Mouse (Mus musculus): ENCODE data around the gene Kpna3. TPM values are rescaled to one million over a fixed set of nuclear protein-coding genes. Genes with fewer than 3 reads are reported as not detected.
A peak's percentile ranks its signal among the peaks of the same experiment; 100 is the strongest.
"Not testable (repeated sequence)": the region's sequence is repeated elsewhere in the genome, so short reads cannot be mapped to it uniquely, and the experiment has no call there.

The Kpna3 gene
- polyA plus RNA-seq, 1 experiment from 2014 or later: 40.2 TPM

DNA sequence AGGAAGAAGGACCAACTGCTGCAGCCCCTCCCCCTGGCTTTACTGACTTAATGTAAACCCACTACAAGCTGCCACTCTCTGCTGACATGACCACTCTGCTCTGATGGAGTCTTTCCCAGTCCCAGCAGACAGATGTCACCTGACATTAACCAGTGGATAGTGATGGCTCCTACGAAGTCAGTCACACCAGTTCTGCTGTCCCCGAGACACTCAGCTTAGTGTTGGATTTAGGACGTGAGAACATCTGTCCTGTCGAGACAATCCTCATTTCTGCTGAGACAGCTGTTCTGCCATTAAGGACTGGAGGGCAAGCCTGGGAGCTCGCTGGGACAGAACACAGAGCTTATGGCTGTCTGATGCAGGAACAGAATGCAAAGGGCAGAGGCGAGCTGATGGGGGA is 88.9 kb downstream of the Kpna3 start:
- Histone ChIP-seq H3K27me3 (replicated peaks) (no peaks in the 10 kb centered on the region), H3K9me3 (replicated peaks) (0 out of 2 replicates have a peak, but pooled peaks cover 4% of the 10 kb centered on the region), H3K4me3 (no peak overlapping the region), H3K36me3 (peaks cover 7% of the 10 kb centered on the region; the same call in 1 of the 2 replicates), H3K9ac (no peak overlapping the region), H3K4me1 (replicated peaks) (0 out of 2 replicates have a peak, but pooled peaks cover 4% of the 10 kb centered on the region), H3K27ac (ENCODE audit: poor library complexity, severe bottlenecking) (no peak overlapping the region), H3K4me2 (no peak overlapping the region)
- 42% methylated on average over 6 of the region's 6 CpGs for WGBS
- ATAC-seq (ENCODE audit: insufficient number of reproducible peaks, low FRiP score): no peak

DNA sequence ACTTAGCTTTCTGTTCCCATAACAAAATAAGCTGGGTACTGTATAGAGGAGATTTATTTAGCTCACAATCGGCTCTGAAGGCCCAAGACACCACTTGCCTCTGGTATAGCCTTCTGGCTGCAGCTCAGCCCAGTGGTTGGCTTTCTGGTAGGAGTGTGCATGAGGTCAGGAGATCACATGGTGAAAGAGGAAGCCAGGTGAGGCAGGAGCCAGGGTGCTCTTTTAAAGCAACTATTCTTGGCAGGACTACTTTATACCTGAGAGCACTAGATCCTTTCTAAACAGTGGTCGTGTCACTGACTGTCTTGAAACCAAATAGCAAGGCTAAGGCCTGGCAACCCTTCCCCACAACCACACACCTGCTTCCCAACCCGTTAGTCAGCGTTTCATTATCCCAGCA is 89.8 kb downstream of the Kpna3 start:
- H3K9ac ChIP-seq: no peak overlapping the region
- peaks cover 3% of the 10 kb centered on the region; the same call in 1 of the 2 replicates for H3K36me3 ChIP-seq
- 0 out of 2 replicates have a peak, but pooled peaks cover 4% of the 10 kb centered on the region for H3K4me1 ChIP-seq (replicated peaks)
- no peak overlapping the region for H3K27ac ChIP-seq (ENCODE audit: poor library complexity, severe bottlenecking)
- no peak overlapping the region for H3K4me3 ChIP-seq
- 87% methylated on average over 4 of the region's 4 CpGs for WGBS
- no peak overlapping the region for H3K4me2 ChIP-seq
- H3K9me3 ChIP-seq (replicated peaks): 0 out of 2 replicates have a peak, but pooled peaks cover 4% of the 10 kb centered on the region
- H3K27me3 ChIP-seq (replicated peaks): no peaks in the 10 kb centered on the region
- no peak for ATAC-seq (ENCODE audit: insufficient number of reproducible peaks, low FRiP score)

DNA sequence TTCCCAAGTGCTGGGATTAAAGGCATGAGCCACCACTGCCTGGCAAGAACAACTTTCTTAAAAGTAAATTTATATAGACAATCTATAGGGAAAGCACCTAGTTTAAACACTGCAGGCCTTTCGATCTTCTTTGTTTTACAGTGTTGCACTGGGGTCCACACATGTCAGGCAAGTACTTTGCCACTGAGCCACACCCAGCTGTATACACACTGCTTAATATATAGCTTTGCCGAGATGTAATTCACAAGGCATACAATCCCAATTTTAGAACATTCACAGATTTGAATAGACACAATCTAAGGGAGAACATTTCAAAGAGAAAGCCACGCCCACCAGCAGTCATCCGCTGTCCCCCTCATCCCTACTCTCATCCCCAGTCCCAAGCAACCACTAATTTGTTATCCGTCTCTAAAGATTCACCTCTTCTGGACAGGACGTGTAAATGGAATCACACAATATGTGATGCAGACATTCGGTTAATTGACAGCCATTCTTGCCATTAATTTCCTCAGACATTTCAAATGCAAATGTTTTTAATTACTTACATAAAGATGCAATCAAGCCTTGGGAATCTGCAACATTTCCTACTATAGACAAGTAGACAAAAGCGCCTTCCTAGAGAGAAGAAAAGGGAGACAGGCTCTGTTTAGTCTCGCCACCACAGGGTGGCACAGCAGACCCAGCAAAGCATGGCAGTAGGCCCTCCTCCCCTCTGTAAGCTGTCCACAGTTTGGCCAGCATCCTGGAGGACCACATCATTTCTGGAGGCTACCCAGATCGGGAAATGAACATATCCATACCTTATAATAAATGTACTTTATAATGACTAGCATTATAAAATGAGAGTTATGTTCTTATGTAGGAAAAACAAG is 92.6 kb downstream of the Kpna3 start:
- no peak for ATAC-seq (ENCODE audit: insufficient number of reproducible peaks, low FRiP score)
- Histone ChIP-seq H3K9ac (no peak overlapping the region), H3K4me3 (no peak overlapping the region), H3K27me3 (replicated peaks) (no peaks in the 10 kb centered on the region), H3K36me3 (no peaks in the 10 kb centered on the region), H3K27ac (ENCODE audit: poor library complexity, severe bottlenecking) (no peak overlapping the region), H3K4me2 (no peak overlapping the region), H3K4me1 (replicated peaks) (0 out of 2 replicates have a peak, but pooled peaks cover 4% of the 10 kb centered on the region), H3K9me3 (replicated peaks) (no peaks in the 10 kb centered on the region)
- WGBS: 82% methylated on average over 10 of the region's 10 CpGs

DNA sequence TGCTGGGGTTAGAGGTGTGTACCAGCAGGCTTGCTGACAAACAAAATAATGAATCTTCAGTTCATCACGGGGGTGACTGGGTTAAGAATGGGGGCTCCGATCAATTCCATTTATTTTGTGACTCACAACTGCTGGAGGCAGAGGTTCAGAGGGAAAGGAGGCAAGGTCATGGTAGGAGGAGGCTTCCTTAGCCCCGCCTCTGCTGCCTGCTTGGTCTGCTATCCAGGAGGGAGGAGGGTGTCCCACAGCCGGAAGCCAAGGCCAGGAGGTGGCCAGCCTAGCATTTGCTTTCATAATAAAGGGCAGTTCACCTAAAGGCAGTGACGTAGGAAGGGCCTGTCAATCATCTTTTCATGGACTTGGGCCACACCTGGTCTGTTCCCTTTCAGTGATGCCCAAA is 95.1 kb downstream of the Kpna3 start:
- H3K4me3 ChIP-seq: no peak overlapping the region
- 0 out of 2 replicates have a peak, but pooled peaks cover 4% of the 10 kb centered on the region for H3K4me1 ChIP-seq (replicated peaks)
- H3K27me3 ChIP-seq (replicated peaks): no peaks in the 10 kb centered on the region
- no peak overlapping the region for H3K4me2 ChIP-seq
- WGBS: 67% methylated on average over 5 of the region's 5 CpGs
- ATAC-seq (ENCODE audit: insufficient number of reproducible peaks, low FRiP score): no peak
- no peaks in the 10 kb centered on the region for H3K9me3 ChIP-seq (replicated peaks)
- no peak overlapping the region for H3K27ac ChIP-seq (ENCODE audit: poor library complexity, severe bottlenecking)
- no peaks in the 10 kb centered on the region for H3K36me3 ChIP-seq
- no peak overlapping the region for H3K9ac ChIP-seq

DNA sequence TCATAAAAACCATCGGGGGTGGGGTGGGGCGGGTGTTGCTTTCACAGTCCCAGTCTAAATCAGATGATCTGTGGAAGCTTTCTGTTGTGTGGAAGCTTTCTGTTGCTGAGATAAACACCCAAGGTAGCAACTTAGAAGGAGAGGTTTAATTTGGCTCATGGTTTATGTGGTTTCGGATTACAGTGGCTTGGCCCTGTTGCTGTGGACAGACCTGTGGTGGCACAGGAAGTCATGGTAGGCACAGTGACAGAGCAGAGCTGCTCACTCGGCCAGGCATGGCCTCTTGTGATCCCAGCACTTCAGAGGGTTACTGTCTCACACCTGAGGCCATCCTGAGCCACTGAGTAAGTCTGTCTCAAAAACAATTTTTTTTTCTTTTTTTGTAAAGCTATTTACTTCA is 100.3 kb downstream of the Kpna3 start:
- no peak overlapping the region for H3K4me2 ChIP-seq
- no peak overlapping the region for H3K9ac ChIP-seq
- H3K4me3 ChIP-seq: no peak overlapping the region
- no peaks in the 10 kb centered on the region for H3K4me1 ChIP-seq (replicated peaks)
- 73% methylated on average over 4 of the region's 4 CpGs for WGBS
- H3K27ac ChIP-seq (ENCODE audit: poor library complexity, severe bottlenecking): no peak overlapping the region
- H3K36me3 ChIP-seq: no peaks in the 10 kb centered on the region
- 0 out of 2 replicates have a peak, but pooled peaks cover 4% of the 10 kb centered on the region for H3K9me3 ChIP-seq (replicated peaks)
- H3K27me3 ChIP-seq (replicated peaks): no peaks in the 10 kb centered on the region
- ATAC-seq (ENCODE audit: insufficient number of reproducible peaks, low FRiP score): no peak

DNA sequence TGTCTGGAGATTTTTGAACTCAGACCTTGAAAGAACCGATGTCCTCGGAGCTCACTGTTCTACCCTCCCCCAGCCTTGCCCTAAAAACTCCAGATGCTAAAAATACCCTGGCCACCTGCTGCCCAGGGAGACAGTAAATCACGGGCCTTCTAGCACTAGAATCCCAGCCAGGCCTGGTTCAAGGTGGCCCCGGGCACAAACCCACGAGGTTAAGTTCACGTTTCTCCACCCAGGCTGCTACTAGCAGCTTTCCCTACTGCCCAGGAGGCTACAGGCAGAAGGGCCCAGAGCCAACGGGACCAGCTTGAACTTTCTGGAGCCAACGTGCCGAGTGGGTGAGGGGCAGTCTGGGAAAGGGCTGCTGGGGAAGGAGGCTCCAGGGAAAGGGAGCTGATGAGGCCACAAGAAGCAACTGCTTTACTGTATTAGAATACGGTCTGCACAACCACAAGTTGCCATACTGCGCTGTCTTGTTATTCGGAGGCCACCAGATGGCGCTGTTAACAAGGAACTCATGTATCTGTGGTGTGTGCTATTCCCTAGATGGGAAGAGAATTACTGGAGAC is 108.6 kb downstream of the Kpna3 start:
- Histone ChIP-seq H3K4me2 (peak overlapping the region; percentile 60), H3K27me3 (replicated peaks) (no peaks in the 10 kb centered on the region), H3K27ac (ENCODE audit: poor library complexity, severe bottlenecking) (no peak overlapping the region), H3K36me3 (no peaks in the 10 kb centered on the region), H3K9me3 (replicated peaks) (0 out of 2 replicates have a peak, but pooled peaks cover 4% of the 10 kb centered on the region), H3K4me3 (peak overlapping the region; percentile 6; the same call in 1 of the 2 replicates), H3K4me1 (replicated peaks) (peaks cover 10% of the 10 kb centered on the region), H3K9ac (peak overlapping the region; percentile 53; the same call in 1 of the 2 replicates)
- 16% methylated on average over 13 of the region's 13 CpGs for WGBS
- ATAC-seq (ENCODE audit: insufficient number of reproducible peaks, low FRiP score): 0 out of 2 replicates have a peak, but pooled peaks have one; percentile 61

GRCm38 (mm10) chr14:61330591-61330990 is 109.1 kb downstream of the Kpna3 start:
- no peak for ATAC-seq (ENCODE audit: insufficient number of reproducible peaks, low FRiP score)
- Histone ChIP-seq H3K9me3 (replicated peaks) (no peaks in the 10 kb centered on the region), H3K9ac (no peak overlapping the region), H3K4me3 (no peak overlapping the region), H3K36me3 (no peaks in the 10 kb centered on the region), H3K4me2 (peak overlapping the region; percentile 60), H3K4me1 (replicated peaks) (peaks cover 10% of the 10 kb centered on the region), H3K27me3 (replicated peaks) (no peaks in the 10 kb centered on the region), H3K27ac (ENCODE audit: poor library complexity, severe bottlenecking) (no peak overlapping the region)
- WGBS: 77% methylated on average over 11 of the region's 11 CpGs

GRCm38 (mm10) chr14:61327618-61328450 is 111.8 kb downstream of the Kpna3 start:
- H3K27ac ChIP-seq (ENCODE audit: poor library complexity, severe bottlenecking): no peak overlapping the region
- peak overlapping the region; percentile 17 for H3K4me3 ChIP-seq
- no peaks in the 10 kb centered on the region for H3K27me3 ChIP-seq (replicated peaks)
- H3K36me3 ChIP-seq: no peaks in the 10 kb centered on the region
- 31% methylated on average over 19 of the region's 19 CpGs for WGBS
- H3K9me3 ChIP-seq (replicated peaks): peaks cover 5% of the 10 kb centered on the region; the same call in 1 of the 2 replicates
- H3K9ac ChIP-seq: no peak overlapping the region
- ATAC-seq (ENCODE audit: insufficient number of reproducible peaks, low FRiP score): peak; percentile 61
- H3K4me1 ChIP-seq (replicated peaks): peaks cover 10% of the 10 kb centered on the region
- peak overlapping the region; percentile 59 for H3K4me2 ChIP-seq

DNA sequence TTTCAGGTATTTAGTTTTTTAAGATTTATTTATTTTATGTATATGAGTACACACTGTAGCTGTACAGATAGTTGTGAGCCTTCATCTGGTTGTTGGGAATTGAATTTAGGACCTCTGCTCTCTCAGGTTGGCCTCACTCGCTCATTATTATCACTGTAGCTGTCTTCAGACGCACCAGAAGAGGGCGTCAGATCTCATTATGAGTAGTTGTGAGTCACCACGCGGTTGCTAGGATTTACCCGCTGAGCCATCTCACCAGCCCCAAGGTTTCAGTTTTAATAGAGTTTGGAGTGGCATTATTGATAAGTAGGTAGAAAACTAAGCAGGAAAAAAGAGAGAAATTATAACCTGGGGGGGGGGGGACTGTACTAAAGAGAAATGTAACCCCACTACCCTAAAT is 112.7 kb downstream of the Kpna3 start:
- H3K9ac ChIP-seq; H3K4me1 ChIP-seq (replicated peaks); H3K27me3 ChIP-seq (replicated peaks); H3K27ac ChIP-seq (ENCODE audit: poor library complexity, severe bottlenecking); H3K36me3 ChIP-seq; H3K4me2 ChIP-seq; ATAC-seq (ENCODE audit: insufficient number of reproducible peaks, low FRiP score); H3K4me3 ChIP-seq: not testable (repeated sequence)
- 21% methylated on average over 6 of the region's 6 CpGs for WGBS
- peaks cover 10% of the 10 kb centered on the region for H3K9me3 ChIP-seq (replicated peaks)

DNA sequence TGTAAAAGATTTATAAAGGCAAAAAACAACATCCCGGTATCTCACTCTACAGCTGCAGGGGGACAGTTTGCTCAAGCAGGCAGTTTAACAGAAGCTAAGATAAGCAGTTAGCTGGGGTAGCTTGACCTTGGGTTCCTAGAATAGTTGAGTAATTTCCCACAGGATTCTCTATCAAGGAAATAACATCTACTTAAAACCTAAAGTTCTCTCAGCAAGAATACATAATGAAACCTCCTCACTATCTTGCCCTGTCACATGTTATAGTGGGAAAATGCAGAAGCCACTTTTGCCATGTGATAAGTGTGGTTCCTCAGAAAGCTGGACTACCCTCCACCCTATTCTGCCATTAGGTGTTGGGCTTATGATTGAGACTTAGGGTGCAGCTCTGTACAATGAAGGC is 116.9 kb downstream of the Kpna3 start:
- no peak overlapping the region for H3K4me2 ChIP-seq
- no peak overlapping the region for H3K9ac ChIP-seq
- no peak overlapping the region for H3K4me3 ChIP-seq
- no peaks in the 10 kb centered on the region for H3K36me3 ChIP-seq
- no peaks in the 10 kb centered on the region for H3K27me3 ChIP-seq (replicated peaks)
- WGBS: 90% methylated on average over 1 of the region's 1 CpGs
- H3K27ac ChIP-seq (ENCODE audit: poor library complexity, severe bottlenecking): no peak overlapping the region
- H3K4me1 ChIP-seq (replicated peaks): 0 out of 2 replicates have a peak, but pooled peaks cover 3% of the 10 kb centered on the region
- ATAC-seq (ENCODE audit: insufficient number of reproducible peaks, low FRiP score): no peak
- H3K9me3 ChIP-seq (replicated peaks): peaks cover 10% of the 10 kb centered on the region
